Mouse (Mus musculus): ENCODE results near the gene Kynu. TPM values are rescaled to one million over a fixed set of nuclear protein-coding genes. Genes with fewer than 3 reads are reported as not detected.

Gene Kynu
- total RNA-seq (2023): 10 to 100 TPM; 34.9 to 48.1 TPM

DNA sequence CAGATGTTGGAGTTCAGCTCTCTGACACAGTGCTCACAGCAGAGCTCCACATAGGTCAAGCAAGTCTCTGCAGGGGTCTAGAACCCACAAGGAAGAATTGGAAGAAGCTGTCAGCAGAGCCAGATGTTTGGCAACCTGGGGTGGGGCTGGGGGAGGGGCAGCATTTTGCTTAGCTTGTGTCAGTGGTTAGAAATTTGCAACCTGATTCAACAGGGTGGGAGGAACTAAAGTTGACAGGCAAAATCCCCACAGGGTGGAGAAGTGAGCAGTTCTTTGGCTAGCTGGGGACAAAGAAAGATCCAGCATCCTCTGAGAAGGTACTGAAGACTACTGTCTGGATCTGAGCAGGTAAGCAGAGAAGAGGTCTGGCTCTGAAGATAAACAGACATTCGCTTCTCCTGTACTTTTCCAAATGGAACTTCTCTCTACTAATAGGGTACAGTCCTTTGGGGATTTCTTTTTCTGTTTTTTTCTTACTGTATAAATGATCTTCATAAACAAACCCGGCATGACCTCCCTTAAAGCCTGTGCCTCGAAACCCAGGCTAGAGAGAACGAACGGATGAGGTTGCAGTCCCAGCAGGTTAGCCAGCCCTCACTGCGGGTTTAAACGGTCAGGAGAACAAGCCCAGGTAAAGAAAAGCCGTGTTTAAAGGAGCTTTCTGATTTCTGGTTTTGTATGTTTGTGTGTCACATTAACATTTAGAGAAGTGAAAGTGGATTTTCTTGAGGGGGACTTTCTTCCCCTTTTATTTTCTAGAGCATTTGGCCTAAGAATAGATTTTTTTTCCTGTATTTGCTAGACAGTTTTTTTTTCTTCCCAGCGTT is at the start of gene Kynu:
Gene Kynu (plus strand): TSS at position 268 of the 827 bp plus-strand sequence.

Other genes with a start within 250 kb of the Kynu start
- 100 to 1,000 TPM; 145 to 146 TPM for gene Arhgap15, start 193.5 kb downstream of the Kynu start, total RNA-seq (2023)

Data from B cell, adult 67 days (primary cell).